Mouse (Mus musculus): ENCODE results near the gene Tnfaip8l1.

Gene Tnfaip8l1

DNA sequence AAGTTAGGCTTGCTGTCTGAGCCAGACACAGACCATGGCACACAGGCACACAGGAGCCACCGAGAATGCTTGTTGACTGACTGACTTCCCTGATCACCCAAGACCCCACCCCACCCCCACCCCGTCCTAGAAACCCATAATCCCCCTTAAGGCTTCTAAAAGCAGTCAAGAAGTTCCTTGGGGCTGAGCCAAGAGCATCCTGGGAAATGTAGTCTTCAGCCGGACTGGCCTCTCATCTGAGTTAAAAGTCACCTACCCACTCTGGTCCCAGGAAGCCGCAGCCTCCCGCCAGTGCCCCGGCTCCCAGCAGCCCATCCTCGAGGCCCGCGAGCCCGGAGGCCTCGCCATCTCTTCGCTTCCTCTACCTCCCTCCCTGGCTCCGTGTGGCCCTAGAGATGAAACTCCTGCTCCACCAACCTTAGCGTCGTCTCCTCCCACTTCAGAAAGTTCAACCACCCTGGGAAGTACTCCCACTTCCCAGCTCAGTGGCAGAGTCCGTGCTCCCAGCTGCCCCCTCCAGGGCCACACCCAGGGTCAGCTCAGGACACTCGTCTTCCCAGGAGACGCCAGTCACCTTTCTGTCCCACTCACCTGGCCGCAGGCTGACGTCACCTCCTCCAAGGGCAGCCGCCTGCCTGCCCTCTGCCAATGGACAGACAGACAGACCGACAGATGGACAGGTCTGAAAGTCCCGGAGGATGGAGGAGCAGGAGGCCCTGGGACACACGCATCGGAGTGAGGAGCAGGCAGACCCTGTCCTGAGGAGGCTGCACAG is 24.3 kb upstream of the Tnfaip8l1 start:
- 32% methylated on average over 25 of the region's 25 CpGs for WGBS

DNA sequence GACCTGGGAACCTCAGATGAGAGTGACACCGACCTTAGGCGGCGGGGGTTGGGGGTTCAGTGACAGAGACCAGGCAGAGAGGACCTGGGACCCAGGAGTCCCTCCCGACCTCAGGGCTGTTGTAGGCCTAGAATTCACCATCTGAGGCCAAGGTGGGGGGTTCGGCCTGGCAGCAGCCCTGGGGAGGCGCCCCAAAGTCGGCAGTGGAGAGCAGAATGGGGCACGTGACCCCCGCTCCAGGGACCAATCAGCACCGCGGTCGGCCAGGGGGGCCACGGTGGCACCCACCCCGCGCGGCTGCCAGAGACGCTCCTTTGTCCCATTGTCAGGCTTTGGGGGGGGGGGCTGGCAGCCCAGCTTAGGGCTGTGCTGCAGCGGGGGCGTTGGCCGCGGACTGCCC is 22.9 kb upstream of the Tnfaip8l1 start:
- WGBS: 10% methylated on average over 19 of the region's 21 CpGs

DNA sequence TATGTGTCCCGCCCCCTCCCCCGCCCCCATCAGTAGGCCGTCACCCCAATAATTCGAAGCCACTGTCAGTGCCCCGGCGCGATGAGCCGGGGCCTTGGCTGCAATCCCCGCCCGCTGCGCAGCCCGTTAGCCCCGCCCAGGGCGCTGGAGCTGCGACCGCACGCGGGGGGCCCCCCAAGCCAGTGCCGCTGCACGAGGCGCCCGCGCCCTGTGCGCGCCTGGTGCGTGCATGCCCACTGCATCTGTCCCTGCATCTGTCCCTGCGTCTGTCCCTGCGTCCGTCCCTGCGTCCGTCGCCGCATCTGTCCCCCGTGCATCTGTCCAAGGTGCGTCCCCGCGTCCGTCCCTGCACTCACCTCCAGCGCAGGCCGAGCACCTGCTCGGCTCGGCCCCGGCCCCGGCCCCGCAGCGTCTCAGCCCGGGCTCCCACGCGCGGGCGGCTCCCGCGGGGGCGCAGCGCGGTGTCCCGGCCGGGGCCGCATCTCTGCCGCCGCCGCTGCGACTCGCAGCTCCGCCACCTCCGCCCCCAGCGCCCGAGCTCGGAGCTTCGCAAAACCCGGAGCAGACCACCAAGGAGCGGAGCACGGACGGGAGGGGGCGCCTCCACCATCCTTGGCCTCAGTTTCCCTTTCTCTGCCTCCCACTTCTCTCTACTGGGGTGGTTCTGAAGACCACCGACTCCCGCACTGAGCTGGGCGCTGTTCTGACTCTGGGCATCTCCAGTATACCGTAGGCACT is 22.2 kb upstream of the Tnfaip8l1 start, which contains the start of gene Sema6b:
Gene Sema6b (minus strand): TSS at position 486 of the 738 bp plus-strand sequence.
- 1% methylated on average over 77 of the region's 79 CpGs for WGBS

- WGBS: 3% methylated on average over 42 of the region's 47 CpGs
Measured at GRCm38 (mm10) chr17:56141702-56142605, 20.3 kb upstream of the Tnfaip8l1 start.

- WGBS: 83% methylated on average over 9 of the region's 9 CpGs
Measured at GRCm38 (mm10) chr17:56144546-56144945, 17.7 kb upstream of the Tnfaip8l1 start.

DNA sequence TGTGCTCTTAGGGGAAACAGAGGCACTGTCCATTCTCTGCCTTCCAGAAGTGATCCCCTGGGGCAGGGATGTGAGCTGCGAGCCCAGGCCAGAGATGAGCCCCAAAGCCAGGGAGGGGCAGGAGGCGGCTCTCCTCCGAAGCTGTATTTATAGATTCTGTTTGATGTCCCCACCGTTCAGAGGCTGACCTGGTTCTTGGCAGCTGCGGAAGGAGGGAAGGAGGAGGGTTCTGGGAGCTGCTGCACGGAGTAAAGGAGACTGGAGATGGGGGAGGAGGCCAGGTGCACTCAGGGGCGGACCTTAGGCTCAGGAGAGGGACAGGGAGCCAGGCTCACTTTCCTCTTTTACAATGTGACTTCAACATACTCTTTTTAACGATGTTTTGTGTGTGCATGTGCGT is 16.1 kb upstream of the Tnfaip8l1 start:
- WGBS: 37% methylated on average over 9 of the region's 9 CpGs

GRCm38 (mm10) chr17:56147420-56147819 is 14.9 kb upstream of the Tnfaip8l1 start:
- WGBS: 87% methylated on average over 12 of the region's 12 CpGs

DNA sequence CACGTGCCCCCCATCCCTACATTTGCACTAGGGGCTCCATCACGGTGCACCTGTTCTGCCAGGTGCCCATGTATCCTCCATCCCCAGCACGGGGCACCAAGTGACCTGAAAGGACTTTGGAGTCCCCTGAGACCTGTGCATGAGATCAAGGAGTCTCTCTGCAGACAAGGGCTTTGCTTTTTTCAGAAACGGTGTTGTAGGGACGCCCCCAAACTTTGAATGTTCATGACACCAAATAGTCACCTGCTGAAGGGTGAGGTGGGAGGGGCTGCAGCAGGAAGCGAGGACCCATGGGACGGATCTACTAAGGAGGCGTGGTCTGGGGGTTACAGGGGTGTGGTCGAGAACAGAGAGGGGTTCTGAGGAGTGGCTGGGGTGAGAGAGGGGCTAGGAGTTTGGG is 14.0 kb upstream of the Tnfaip8l1 start:
- 32% methylated on average over 9 of the region's 9 CpGs for WGBS

- 5% methylated on average over 30 of the region's 30 CpGs for WGBS
Measured at GRCm38 (mm10) chr17:56148790-56149618, 13.3 kb upstream of the Tnfaip8l1 start.

DNA sequence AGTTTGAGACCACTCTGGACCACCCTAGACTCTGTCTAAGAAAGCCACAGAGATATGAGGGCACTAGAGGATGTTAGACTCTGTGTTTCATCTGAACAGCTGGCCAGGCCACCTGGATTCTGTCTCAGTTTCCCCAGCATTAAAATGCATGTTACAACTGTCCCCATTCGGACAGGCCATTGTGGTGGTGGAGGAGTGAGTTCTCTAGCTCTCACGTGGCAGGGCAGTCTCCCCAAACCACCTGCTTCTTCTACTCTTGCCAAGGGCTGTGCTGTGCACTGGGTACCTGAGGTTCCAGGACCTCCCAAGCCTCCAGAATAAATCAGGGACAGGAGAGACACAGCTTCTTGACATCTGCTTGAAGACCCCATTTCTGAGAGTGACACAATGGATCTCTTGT is 12.4 kb upstream of the Tnfaip8l1 start:
- 79% methylated on average over 2 of the region's 2 CpGs for WGBS

- WGBS: 55% methylated on average over 9 of the region's 9 CpGs
Measured at GRCm38 (mm10) chr17:56153643-56154042, 8.6 kb upstream of the Tnfaip8l1 start.

- WGBS: 3% methylated on average over 9 of the region's 9 CpGs
Measured at GRCm38 (mm10) chr17:56159729-56160128, 2.5 kb upstream of the Tnfaip8l1 start.

GRCm38 (mm10) chr17:56163523-56164102 is 1.3 kb downstream of the Tnfaip8l1 start:
- WGBS: 81% methylated on average over 6 of the region's 6 CpGs

GRCm38 (mm10) chr17:56164510-56164909 is 2.2 kb downstream of the Tnfaip8l1 start:
- WGBS: 33% methylated on average over 3 of the region's 3 CpGs

DNA sequence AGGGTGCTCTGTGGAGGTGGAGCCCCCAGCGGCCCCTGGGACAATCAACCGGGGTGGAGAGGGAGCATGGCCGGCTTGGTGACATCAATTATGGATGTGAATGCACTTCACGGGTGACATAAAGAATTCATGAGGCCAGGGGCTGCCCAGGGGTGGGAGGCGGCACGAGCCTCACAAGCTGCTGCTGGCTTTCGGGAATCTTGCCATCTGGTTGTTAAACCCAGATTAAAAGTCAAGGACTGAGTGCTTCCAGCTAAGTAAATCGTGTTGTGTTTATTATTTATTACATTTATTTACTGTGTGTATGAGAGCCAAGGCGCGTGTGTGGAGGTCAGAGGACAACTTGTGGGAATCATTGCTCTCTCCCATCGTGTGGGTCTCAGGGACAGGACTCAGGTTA is 3.4 kb downstream of the Tnfaip8l1 start:
- 68% methylated on average over 11 of the region's 11 CpGs for WGBS

DNA sequence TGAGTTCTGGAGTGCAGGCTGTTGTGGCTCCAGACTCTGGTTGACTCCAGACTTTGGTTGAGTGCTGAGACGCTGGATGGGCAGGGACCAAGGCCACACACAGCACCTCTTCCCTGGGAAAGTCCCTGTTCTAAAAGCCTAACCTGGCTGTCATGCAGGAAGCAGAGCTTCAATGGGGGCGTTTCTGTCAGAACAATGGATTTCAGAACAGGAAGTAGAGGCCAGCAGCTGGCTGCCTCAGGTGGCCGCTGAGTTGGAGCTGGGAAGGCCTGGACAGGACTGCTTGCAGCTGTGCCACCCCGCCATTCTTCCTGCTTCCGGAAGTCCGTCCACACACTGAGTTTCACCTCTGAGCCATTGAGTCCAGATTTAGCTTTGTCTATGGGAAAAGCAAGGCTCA is 7.6 kb downstream of the Tnfaip8l1 start:
- WGBS: 69% methylated on average over 6 of the region's 6 CpGs

DNA sequence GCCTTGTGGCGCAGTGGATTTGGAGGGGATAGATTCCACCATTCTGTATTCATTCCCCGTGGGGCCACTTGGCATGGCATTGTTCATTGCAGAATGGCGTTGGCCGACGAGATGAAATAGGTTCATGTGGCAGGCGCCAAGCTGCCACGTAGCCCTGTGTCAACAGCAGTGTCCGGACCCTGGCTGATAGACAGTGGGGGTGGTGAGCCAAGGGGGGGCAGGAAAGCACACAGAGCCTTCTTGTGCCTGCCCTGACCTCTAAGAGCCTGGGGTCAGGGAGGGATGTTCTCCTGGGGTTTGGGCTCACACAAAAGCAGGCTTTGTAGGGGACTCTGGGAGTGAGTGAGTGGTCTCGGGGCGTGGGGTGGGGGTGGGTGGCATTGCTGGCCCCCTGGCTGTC is 8.4 kb downstream of the Tnfaip8l1 start:
- WGBS: 48% methylated on average over 10 of the region's 10 CpGs

DNA sequence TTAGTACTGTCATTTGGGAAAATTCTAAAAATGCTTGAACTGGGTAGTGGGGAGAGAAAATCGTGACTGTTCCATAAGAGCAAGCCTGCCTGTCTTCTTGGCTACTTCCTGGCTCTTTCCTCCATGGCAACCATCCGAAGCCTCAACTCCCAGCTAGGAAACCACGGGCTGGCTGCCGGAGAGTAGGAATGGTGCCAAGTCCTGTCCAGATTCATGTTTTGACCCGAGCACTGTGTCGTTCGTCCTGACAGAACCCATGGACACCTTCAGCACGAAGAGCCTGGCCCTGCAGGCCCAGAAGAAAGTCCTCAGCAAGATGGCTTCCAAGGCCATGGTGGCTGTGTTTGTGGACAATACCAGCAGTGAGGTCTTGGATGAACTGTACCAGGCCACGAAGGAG is 9.2 kb downstream of the Tnfaip8l1 start:
- WGBS: 57% methylated on average over 9 of the region's 9 CpGs

DNA sequence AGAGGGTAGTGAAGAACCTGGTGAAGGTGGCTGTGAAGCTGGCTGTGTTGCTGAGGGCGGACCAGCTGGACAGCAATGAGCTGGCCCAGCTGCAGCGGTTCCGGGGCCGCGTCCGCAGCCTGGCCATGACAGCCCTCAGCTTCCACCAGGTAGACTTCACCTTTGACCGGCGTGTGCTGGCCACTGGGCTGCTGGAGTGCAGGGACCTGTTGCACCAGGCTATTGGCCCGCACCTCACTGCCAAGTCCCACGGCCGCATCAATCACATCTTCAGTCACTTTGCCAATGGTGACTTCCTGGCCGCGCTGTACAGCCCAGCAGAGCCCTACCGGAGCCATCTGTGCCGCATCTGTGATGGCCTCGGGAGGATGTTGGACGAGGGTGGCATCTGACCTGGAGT is 9.6 kb downstream of the Tnfaip8l1 start:
- WGBS: 95% methylated on average over 17 of the region's 17 CpGs

GRCm38 (mm10) chr17:56173401-56174046 is 11.2 kb downstream of the Tnfaip8l1 start:
- 59% methylated on average over 10 of the region's 10 CpGs for whole genome bisulfite sequencing
